Mouse (Mus musculus) natural killer cell, adult 2 months (primary cell): ENCODE results near the gene Derl2.

Experiments
- DNase-seq, 2 experiments: peaks; one replicate each; pipeline ENCODE4 v3.0.0; 2022; ENCODE audit warnings: low spot score in 2 of 2

The Derl2 gene

DNA sequence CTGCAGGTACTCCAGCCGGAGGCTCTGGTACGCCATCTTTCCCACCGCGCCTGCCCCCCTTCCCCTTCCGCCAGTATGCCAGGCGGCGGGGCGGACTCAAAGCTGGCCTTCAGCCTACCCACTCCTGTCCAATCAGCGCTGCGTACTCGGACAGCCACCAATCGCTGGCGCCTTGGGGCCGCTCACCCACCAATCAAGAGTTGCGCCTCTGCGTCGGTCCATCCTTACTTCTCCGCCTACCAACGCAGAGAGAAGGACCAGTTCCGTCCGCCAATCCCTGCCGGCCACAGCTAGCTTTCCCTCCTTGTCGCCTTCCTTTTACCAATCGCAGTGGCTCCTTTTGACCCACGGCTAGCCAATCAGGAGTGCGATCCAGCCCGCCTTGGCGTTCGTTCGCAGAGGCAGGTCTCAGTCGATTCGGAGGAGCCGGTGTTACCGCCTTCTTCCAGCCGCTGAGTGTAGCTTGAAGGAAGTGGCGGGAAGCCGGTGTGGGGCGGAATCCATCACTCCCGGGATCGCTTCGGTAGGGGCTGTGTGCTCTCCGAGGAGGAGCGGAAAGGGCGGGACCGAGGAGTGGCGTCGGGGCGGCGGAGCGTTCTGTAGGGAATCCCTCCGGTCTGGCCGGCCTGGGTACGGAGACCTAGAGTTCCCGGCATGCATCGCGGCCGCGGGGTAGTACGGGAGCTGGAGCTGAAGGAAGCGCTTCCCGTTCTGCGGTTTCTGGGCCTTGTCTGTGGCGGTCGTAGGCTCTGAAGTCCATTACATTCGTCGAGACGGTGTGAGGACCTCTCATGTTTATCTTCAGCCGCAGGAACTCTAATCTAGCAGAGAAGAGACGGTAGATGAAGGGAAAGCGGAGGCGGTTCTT, at the start of gene Derl2, which contains the start of gene Mis12:
TSS of gene Derl2 (minus strand) at position 641 of the 868 bp plus-strand sequence.
TSS of gene Mis12 (plus strand) at position 411 of the 868 bp plus-strand sequence.
- DNase-seq, result peak; percentile 98

- no peak for DNase-seq
Observed at GRCm38 (mm10) chr11:71052554-71052953, 32.9 kb upstream of the Derl2 start.

DNA sequence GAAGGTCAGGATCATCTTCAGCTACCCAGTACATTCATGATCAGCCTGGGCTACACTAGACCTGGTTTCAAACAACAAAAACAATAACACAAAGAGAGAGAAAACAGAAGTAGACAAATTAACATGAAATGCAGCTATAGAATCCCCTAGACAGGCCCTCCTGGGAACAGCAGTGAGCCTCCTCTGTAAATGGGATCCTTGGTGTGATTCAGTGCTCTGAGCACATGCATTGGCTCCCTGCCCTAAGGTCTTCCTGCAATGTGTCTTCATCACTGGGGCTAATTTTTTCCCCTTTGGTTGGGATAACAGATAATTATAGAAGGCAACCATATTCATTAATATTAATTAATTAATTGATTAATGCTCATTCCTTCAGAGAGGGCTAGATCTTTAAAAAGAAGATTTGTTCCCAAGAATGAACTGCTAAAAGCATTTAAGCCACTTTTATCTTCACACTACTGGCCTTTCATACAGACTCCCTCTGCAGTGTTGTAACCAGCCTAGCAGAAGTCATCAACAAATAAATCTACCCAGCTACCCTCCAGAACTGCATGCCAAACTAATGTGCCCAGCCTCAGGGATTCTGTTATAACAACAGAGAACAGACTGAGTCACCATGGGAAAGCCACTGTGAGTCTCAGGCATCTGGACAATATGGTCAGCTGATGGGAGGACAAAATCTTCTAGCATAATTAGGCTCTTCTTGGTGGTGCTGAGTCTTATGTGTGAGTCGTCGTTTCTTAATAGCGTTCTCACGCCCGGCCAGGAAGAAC, 20.1 kb upstream of the Derl2 start:
- no peak for DNase-seq

GRCm38 (mm10) chr11:71033163-71033761, 13.6 kb upstream of the Derl2 start, which contains the start of gene 6330403K07Rik:
Gene 6330403K07Rik (minus strand): TSS chr11:71033513.
- no peak for DNase-seq

- DNase-seq, result no peak
Observed at GRCm38 (mm10) chr11:71032491-71033162, 13.0 kb upstream of the Derl2 start.

- no peak for DNase-seq
Observed at GRCm38 (mm10) chr11:71032070-71032469, 12.4 kb upstream of the Derl2 start.

DNA sequence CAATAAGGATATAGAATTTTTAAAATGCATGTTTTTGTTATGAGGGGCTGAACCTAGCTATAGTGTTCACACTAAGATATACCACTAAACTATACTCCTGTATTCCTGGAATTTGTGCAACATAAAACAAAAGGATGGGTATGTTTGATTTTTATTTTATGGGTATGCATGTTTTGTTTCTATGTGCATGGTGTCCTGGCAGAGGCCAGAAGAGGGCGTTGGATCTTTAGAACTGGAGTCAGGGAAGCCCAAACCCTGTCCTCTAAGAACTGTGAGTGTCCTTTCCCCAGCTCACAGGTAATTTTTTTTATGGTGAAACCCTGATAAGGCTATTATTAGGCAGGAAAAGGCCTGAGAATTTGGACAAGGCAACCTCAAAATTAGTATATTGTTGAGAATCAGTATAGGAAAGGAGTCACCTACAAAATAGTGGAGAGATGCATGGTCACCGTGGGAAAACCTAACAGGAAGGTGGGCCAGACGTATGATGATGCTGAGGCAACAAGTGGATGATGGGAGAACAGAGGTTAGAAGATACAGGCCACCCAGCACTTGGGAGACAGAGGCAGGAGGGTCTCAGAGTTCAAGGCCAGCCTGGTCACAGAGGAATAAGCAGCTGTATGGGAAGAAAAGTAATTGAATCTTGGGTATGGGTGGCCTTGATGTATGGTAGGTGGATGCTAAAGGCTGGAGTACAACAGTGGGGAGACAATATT, 9.9 kb upstream of the Derl2 start:
- no peak for DNase-seq

- no peak for DNase-seq
Observed at GRCm38 (mm10) chr11:71028280-71028679, 8.6 kb upstream of the Derl2 start.

DNA sequence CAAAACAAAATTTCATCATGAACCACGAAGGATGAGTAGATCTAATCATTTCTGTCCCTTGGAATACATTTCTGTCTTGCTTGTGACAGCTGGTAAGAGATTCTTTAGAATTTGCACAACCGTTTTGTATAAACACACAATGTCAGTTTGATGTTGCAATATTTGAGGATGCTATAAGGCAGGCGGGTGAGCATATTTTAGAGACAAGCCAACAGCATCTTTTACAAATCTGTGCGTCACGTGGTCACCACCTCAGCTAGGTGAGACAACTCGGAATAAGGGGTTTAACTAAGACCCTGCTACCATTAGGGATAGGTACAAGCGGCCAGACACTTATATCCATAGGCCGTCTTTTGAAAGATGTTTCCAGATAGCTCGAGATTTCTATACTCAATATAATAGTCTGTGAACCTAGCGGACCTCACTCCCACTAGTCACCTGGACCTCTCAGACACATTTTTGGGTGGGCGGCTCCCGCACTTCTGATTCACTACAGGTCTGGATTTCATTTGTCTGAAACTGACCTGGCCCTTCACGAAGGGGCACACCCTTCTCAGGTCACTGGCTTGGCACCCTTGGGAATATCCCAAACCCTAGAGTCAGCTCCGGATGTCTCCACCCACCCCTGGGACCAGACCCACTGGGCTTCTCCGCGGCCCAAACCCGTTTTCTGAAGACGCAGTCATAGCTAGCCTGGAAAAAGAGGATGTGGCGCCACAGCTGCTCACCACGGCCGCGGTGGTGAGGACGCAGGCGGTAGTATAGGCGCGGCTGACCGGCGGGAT, 1.0 kb downstream of the Derl2 start:
- DNase-seq, result no peak

- no peak for DNase-seq
Observed at GRCm38 (mm10) chr11:71017051-71017450, 2.6 kb downstream of the Derl2 start.

DNA sequence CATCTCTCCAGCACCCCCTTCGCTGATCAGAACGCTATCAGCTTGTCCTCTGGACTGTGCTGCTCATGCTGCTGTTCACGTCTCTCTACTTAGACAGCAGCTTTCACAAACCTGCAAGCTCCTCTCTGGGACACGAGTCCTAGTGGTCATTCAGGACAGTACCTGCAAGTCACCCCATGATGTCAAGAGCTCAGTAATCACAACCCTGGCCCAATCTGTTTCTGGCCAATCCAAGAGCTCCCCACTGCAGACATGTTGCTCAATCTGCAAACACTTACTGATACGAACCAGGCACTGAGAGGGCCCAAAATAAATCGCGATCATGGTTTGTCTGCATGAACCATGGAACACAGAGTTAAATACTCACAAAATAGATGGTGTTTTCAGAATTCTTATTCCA, 6.9 kb downstream of the Derl2 start:
- DNase-seq, result no peak

DNA sequence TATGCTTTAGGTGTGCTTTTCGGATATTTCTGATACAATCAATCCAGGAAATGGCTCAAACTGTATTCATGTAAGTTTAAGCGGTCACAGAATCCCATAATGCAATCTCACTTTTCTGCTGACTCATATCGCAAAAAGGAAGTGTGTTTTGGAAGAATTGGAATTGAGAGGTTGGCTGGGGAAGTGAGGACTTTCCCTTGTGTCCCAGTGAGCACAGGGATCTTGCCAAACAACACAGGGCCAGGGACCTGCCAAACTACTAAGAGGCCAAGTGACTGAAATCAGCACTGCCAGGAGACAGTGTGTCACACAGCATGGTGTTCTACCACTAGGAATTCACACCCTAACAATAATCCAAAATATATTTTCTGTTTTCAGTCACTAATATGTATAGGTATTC, 11.3 kb downstream of the Derl2 start:
- no peak for DNase-seq

DNA sequence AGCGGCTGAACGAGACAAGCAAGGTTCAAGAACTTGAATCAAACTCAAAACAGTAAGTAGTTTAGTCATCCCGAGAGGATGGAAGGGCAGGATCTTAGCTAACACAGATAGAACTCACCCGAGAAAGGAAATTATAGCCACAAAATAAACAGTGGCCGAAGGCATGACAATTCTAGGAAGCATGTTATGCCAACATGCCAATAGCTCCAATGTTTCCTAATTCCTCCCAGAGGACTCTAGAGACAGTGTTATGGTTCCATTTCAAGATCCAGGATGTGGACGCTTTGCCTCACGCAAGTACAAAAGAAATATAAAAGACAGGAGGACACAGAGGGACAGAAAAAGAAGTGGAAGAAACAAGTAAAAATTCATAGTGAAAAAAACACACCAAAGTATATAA, 11.8 kb downstream of the Derl2 start:
- DNase-seq, result no peak

GRCm38 (mm10) chr11:71007026-71007425, 12.6 kb downstream of the Derl2 start:
- no peak for DNase-seq

DNA sequence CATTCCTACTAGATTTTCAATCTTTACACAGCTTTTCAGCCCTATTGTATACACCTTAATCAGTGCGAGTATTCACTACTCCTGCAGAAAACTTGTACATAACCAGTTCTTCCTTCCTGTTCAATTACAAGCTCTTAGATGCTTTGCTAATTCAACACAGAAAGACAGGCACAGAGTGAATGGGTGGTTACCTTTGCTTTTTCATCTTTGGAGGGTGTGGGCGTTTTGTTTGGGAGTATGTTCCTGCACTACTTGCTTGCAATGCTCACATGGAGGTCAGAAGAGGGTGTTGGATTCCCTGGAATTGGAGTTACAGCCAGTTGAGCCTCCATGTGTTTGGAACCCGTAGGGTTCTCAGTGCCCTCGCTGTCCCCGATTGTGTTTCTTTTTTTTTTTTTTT, 14.6 kb downstream of the Derl2 start:
- DNase-seq, result no peak

DNA sequence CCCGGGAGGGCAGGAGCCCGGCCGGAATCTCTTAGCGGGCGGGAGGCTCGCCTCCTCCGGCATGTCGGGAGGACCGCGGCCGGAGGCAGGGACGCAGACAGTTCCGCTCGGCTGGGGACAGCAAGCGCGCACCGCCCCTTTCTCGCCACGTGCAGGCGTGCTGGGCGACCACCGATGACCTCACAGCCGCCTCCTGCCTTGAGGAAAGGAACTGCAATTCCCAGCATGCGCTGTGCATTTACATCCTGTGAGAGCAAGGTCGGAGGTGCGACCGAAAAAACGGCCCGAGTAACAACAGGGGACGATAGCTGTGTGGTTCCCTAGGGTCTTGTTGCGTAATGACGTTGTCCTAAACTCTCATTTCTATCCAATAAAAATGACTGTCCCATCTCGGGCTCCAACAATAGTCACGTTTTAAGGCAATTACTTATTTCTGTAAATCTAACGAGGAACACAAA, 15.3 kb downstream of the Derl2 start, which contains the start of gene Dhx33:
TSS of gene Dhx33 (minus strand) at position 122 of the 458 bp plus-strand sequence.
- peak; percentile 94 to 95 for DNase-seq

GRCm38 (mm10) chr11:71003611-71004315, 15.9 kb downstream of the Derl2 start:
- peak in 1 of 2 experiments; percentile 6 for DNase-seq

DNA sequence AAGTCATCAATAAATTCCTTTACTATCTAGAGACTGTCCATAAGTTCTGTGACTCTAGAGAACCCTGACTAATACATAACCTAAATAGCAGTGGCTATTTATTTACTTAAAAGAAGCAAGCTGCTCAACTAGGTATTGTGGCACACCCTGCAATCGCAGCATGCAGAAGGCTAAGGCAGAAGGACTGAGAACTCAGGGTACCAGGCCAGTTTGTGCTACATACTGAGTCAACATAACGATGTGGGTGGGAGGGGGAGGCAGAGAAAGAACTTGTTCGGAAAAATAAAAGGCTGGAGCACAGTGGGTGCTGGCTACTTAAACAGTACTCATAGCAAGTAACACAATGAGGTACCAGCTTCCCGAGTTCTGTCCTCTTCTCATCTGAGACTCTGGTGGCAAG, 18.5 kb downstream of the Derl2 start:
- DNase-seq, result no peak

DNA sequence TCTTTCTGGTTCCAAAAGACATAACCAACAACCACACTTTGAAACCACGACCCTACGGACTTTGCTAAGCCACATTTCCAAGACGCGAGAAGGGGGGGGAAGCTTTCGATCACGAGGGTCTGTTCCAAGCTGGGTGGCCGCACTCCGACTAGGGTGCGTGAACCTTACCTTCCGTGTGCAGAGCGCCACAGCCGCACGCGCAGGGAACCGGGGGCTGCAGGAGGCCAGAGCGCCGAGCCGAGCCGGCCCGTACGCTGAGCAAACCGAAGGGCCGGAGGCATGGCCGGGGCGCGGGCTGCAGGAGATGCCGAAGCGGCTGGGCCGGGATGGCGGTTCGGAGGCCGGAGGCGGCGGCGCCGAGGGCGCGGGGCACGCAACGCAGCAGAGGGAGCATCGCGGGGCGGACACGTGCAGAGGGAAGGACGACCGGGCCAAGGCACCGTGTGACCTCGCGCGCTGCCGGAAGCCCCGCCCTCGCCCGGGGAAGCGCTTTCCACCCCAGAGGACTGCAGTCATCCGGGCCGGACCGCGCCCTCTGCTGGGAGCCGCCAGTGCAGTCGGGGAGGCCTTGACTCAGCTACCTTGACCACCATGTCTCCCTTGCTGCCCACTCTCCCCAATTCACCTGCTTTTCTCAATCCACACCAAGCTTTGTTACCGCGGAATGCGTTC, 36.9 kb downstream of the Derl2 start, which contains the start of gene C1qbp:
TSS of gene C1qbp (minus strand) at position 470 of the 672 bp plus-strand sequence.
- peak; percentile 90 to 92 for DNase-seq
